Mouse (Mus musculus) heart, postnatal 0 days (tissue): ENCODE measurements at regions not wholly inside any gene's neighbourhood (a gene's known extent, or its start where the extent isn't known, plus 50 kb on each side); places are given as distances from the start of the nearest gene placed in this dataset.

ENCODE experiments used
- ATAC-seq: fragments of 200-750 bp; cut with Nextera tagmentation; 2 replicates; pipeline ENCODE4 v1.8.0; 2017; ENCODE audit warnings: low read depth, moderate number of reproducible peaks, moderate library complexity; ENCODE audit not compliant: insufficient read depth
- DNase-seq: peaks from one replicate; pipeline ENCODE4 v3.0.0-alpha.2; 2016; ENCODE audit warnings: low spot score
- H3K27ac ChIP-seq: fragments of 300-500 bp; sonication (generic); 2 replicates; pipeline ENCODE4 v1.5.1; 2014; ENCODE audit warnings: low read depth, mild to moderate bottlenecking
- H3K27me3 ChIP-seq: fragments of 300-500 bp; sonication (generic); 2 replicates; pipeline ENCODE4 v1.6.1; 2014; ENCODE audit warnings: low read length, mixed read lengths; ENCODE audit not compliant: control insufficient read depth, insufficient read depth
- H3K36me3 ChIP-seq: fragments of 300-500 bp; sonication (generic); replicated peaks from 2 replicates; pipeline ENCODE4 v1.6.1; 2014; ENCODE audit warnings: low read length, mixed read lengths; ENCODE audit not compliant: control insufficient read depth, insufficient read depth
- H3K4me1 ChIP-seq: fragments of 300-500 bp; sonication (generic); 2 replicates; pipeline ENCODE4 v1.6.1; 2014; ENCODE audit warnings: antibody characterized with exemption; ENCODE audit not compliant: control insufficient read depth, insufficient read depth
- H3K4me2 ChIP-seq: fragments of 300-500 bp; sonication (generic); 2 replicates; pipeline ENCODE4 v1.6.1; 2014; ENCODE audit warnings: low read depth, mild to moderate bottlenecking, low read length, moderate library complexity
- H3K4me3 ChIP-seq: fragments of 300-500 bp; sonication (generic); 2 replicates; pipeline ENCODE4 v1.5.1; 2014; ENCODE audit warnings: low read depth, low read length
- H3K9ac ChIP-seq: fragments of 300-500 bp; sonication (generic); replicated peaks from 2 replicates; pipeline ENCODE4 v1.6.1; 2014; ENCODE audit warnings: low read depth, low read length, mixed read lengths
- H3K9me3 ChIP-seq: fragments of 300-500 bp; sonication (generic); replicated peaks from 2 replicates; pipeline ENCODE4 v1.6.1; 2016; ENCODE audit warnings: low read length; ENCODE audit not compliant: control insufficient read depth
- CTCF ChIP-seq: IDR thresholded peaks from 2 replicates; pipeline ENCODE4 v1.5.1; 2016; ENCODE audit warnings: antibody characterized with exemption, control low read depth, low read depth
- EP300 ChIP-seq: IDR thresholded peaks from 2 replicates; pipeline ENCODE4 v1.6.1; 2016; ENCODE audit warnings: antibody characterized with exemption, low read depth
- WGBS: fragments of 180-500 bp; shearing (Covaris S2); extraction: QIAGEN DNeasy Blood & Tissue Kit; methylation state at CpG from one replicate; pipeline ENCODE4 v1.1.7; 2014; 5-methylcytosine and 5-hydroxymethylcytosine counted together

- no peak overlapping the region for H3K27ac ChIP-seq
- no peak overlapping the region for H3K4me2 ChIP-seq
- ATAC-seq = no peak
- no peaks in the 10 kb centered on the region for H3K36me3 ChIP-seq
- no peaks in the 10 kb centered on the region for H3K4me1 ChIP-seq
- no peak overlapping the region for H3K9ac ChIP-seq
- no peaks in the 10 kb centered on the region for H3K9me3 ChIP-seq
- no peak overlapping the region for H3K4me3 ChIP-seq
- DNase-seq = no peak
- WGBS = 55% methylated on average over 6 of the region's 6 CpGs
- H3K27me3 ChIP-seq = no peaks in the 10 kb centered on the region
- TF ChIP-seq CTCF (no peak), EP300 (no peak)
These were observed 156.3 kb downstream of the Pik3r1 start for GRCm38 (mm10) chr13:101611725-101612124.

GRCm38 (mm10) chr13:101606184-101606730, 161.8 kb downstream of the Pik3r1 start:
- H3K4me1 ChIP-seq = no peaks in the 10 kb centered on the region
- H3K9ac ChIP-seq = no peak overlapping the region
- no peak overlapping the region for H3K4me2 ChIP-seq
- TF ChIP-seq CTCF = no peak
- TF ChIP-seq EP300 = no peak
- no peak overlapping the region for H3K27ac ChIP-seq
- no peaks in the 10 kb centered on the region for H3K36me3 ChIP-seq
- ATAC-seq = no peak
- DNase-seq = no peak
- no peak overlapping the region for H3K4me3 ChIP-seq
- WGBS = 76% methylated on average over 1 of the region's 1 CpGs
- H3K9me3 ChIP-seq = no peaks in the 10 kb centered on the region
- no peaks in the 10 kb centered on the region for H3K27me3 ChIP-seq

GRCm38 (mm10) chr13:101605685-101606084, 162.3 kb downstream of the Pik3r1 start:
- Histone ChIP-seq H3K36me3 (no peaks in the 10 kb centered on the region), H3K4me2 (no peak overlapping the region), H3K4me1 (no peaks in the 10 kb centered on the region), H3K4me3 (no peak overlapping the region), H3K27me3 (no peaks in the 10 kb centered on the region), H3K9me3 (no peaks in the 10 kb centered on the region), H3K9ac (no peak overlapping the region), H3K27ac (no peak overlapping the region)
- no peak for TF ChIP-seq CTCF
- TF ChIP-seq EP300 = no peak
- DNase-seq (no peak), ATAC-seq (no peak)
- WGBS = 89% methylated on average over 4 of the region's 4 CpGs

GRCm38 (mm10) chr13:101605051-101605450, 163.0 kb downstream of the Pik3r1 start:
- Histone ChIP-seq H3K27me3 (no peaks in the 10 kb centered on the region), H3K27ac (no peak overlapping the region), H3K4me2 (no peak overlapping the region), H3K4me3 (no peak overlapping the region), H3K36me3 (no peaks in the 10 kb centered on the region), H3K9ac (no peak overlapping the region), H3K9me3 (no peaks in the 10 kb centered on the region), H3K4me1 (peaks cover 1% of the 10 kb centered on the region; the same call in 1 of the 2 replicates)
- no peak for TF ChIP-seq EP300
- no peak for TF ChIP-seq CTCF
- no peak for DNase-seq
- WGBS = 70% methylated on average over 4 of the region's 4 CpGs
- no peak for ATAC-seq

GRCm38 (mm10) chr13:101598126-101598485, 169.9 kb downstream of the Pik3r1 start:
- WGBS = 83% methylated on average over 7 of the region's 7 CpGs
- H3K9ac ChIP-seq = no peak overlapping the region
- no peak overlapping the region for H3K4me2 ChIP-seq
- TF ChIP-seq CTCF (no peak), EP300 (no peak)
- H3K36me3 ChIP-seq = no peaks in the 10 kb centered on the region
- no peak overlapping the region for H3K27ac ChIP-seq
- no peaks in the 10 kb centered on the region for H3K27me3 ChIP-seq
- peaks cover 15% of the 10 kb centered on the region for H3K4me1 ChIP-seq
- ATAC-seq = no peak
- H3K9me3 ChIP-seq = no peaks in the 10 kb centered on the region
- no peak for DNase-seq
- H3K4me3 ChIP-seq = no peak overlapping the region
